Mouse (Mus musculus) myocyte (in vitro differentiated cells): ENCODE results near the gene Actl10.

Source experiments
- E2F4 ChIP-seq: IDR thresholded peaks from one replicate; pipeline ENCODE4 v1.6.1; 2011; ENCODE audit warnings: mild to moderate bottlenecking, control low read depth, moderate library complexity; ENCODE audit not compliant: insufficient read depth
- MAX ChIP-seq: IDR thresholded peaks from one replicate; pipeline ENCODE4 v1.6.1; 2011; ENCODE audit warnings: low read depth, mild to moderate bottlenecking, control low read depth
- MYOG ChIP-seq, 3 experiments: IDR thresholded peaks; one replicate each; pipeline ENCODE4 v1.6.1; 2011; ENCODE audit warnings: control low read depth in 2 of 3, low read depth in 2 of 3, mild to moderate bottlenecking in 2 of 3; ENCODE audit not compliant: insufficient read length in 2 of 3, control insufficient read depth in 1 of 3, insufficient read depth in 1 of 3
- POLR2A ChIP-seq: IDR thresholded peaks from one replicate; pipeline ENCODE4 v1.6.1; 2011; ENCODE audit warnings: low read depth, mild to moderate bottlenecking, control low read depth, moderate library complexity; ENCODE audit not compliant: insufficient read length
- POLR2AphosphoS2 ChIP-seq: IDR thresholded peaks from one replicate; pipeline ENCODE4 v1.6.1; 2011; ENCODE audit warnings: low read depth, control low read depth; ENCODE audit not compliant: insufficient read length
- REST ChIP-seq: IDR thresholded peaks from one replicate; pipeline ENCODE4 v1.6.1; 2011; ENCODE audit warnings: mild to moderate bottlenecking, control low read depth, moderate library complexity; ENCODE audit not compliant: insufficient read depth, insufficient read length
- SRF ChIP-seq: IDR thresholded peaks from one replicate; pipeline ENCODE4 v1.6.1; 2011; ENCODE audit warnings: low read depth; ENCODE audit not compliant: control insufficient read depth, insufficient read length
- TCF12 ChIP-seq: IDR thresholded peaks from one replicate; pipeline ENCODE4 v1.6.1; 2011; ENCODE audit warnings: mild to moderate bottlenecking, control low read depth; ENCODE audit not compliant: poor library complexity, insufficient read depth, severe bottlenecking

- TF ChIP-seq TCF12 (no peak), REST (no peak), MAX (no peak), POLR2A (no peak), E2F4 (no peak), MYOG (IDR thresholded peaks at IDR 0.05; ENCODE audit: control insufficient read depth in 1 of 3, insufficient read depth in 1 of 3, insufficient read length in 2 of 3, low read depth in 2 of 3) (no peak), SRF (no peak), POLR2AphosphoS2 (no peak)
Observed at GRCm38 (mm10) chr2:154570666-154571065, 19.1 kb downstream of the Actl10 start.
